Mouse (Mus musculus): Measurements from ENCODE around the gene Smarca2. TPM values are rescaled to one million over a fixed set of nuclear protein-coding genes. Genes with fewer than 3 reads are reported as not detected.

Smarca2 gene
- polyA plus RNA-seq, 1 experiment from 2014 or later, result 57.2 TPM

GRCm38 (mm10) chr19:26683731-26684130, 78.9 kb downstream of the Smarca2 start:
- Histone ChIP-seq H3K4me2 (ENCODE audit: low read length) (no peak overlapping the region), H3K36me3 (ENCODE audit: control insufficient read depth, insufficient read depth, low read length) (no peaks in the 10 kb centered on the region), H3K9ac (ENCODE audit: low read length) (no peak overlapping the region), H3K27ac (ENCODE audit: low read depth, low read length) (no peak overlapping the region), H3K4me3 (ENCODE audit: low read depth, low read length) (no peak overlapping the region), H3K9me3 (replicated peaks; ENCODE audit: control insufficient read depth, low read length) (no peaks in the 10 kb centered on the region), H3K4me1 (ENCODE audit: control insufficient read depth, insufficient read depth, low read length) (peaks cover 7% of the 10 kb centered on the region), H3K27me3 (replicated peaks; ENCODE audit: control insufficient read depth, insufficient read depth, low read length) (no peaks in the 10 kb centered on the region)
- ATAC-seq (no peak), DNase-seq (ENCODE audit: low spot score) (no peak)
- WGBS, result 94% methylated on average over 8 of the region's 8 CpGs

GRCm38 (mm10) chr19:26690516-26690915, 85.7 kb downstream of the Smarca2 start:
- DNase-seq (ENCODE audit: low spot score) (no peak), ATAC-seq (no peak)
- 22% methylated on average over 4 of the region's 4 CpGs for WGBS
- Histone ChIP-seq H3K9ac (ENCODE audit: low read length) (no peak overlapping the region), H3K27ac (ENCODE audit: low read depth, low read length) (no peak overlapping the region), H3K4me1 (ENCODE audit: control insufficient read depth, insufficient read depth, low read length) (no peaks in the 10 kb centered on the region), H3K9me3 (replicated peaks; ENCODE audit: control insufficient read depth, low read length) (no peaks in the 10 kb centered on the region), H3K4me2 (ENCODE audit: low read length) (no peak overlapping the region), H3K4me3 (ENCODE audit: low read depth, low read length) (no peak overlapping the region), H3K36me3 (ENCODE audit: control insufficient read depth, insufficient read depth, low read length) (0 out of 2 replicates have a peak, but pooled peaks cover 4% of the 10 kb centered on the region), H3K27me3 (replicated peaks; ENCODE audit: control insufficient read depth, insufficient read depth, low read length) (no peaks in the 10 kb centered on the region)

- H3K9ac ChIP-seq (ENCODE audit: low read length), result no peak overlapping the region
- no peak overlapping the region for H3K4me3 ChIP-seq (ENCODE audit: low read depth, low read length)
- DNase-seq (ENCODE audit: low spot score), result no peak
- peaks cover 15% of the 10 kb centered on the region; the same call in 1 of the 2 replicates for H3K36me3 ChIP-seq (ENCODE audit: control insufficient read depth, insufficient read depth, low read length)
- H3K4me2 ChIP-seq (ENCODE audit: low read length), result no peak overlapping the region
- H3K27me3 ChIP-seq (replicated peaks; ENCODE audit: control insufficient read depth, insufficient read depth, low read length), result no peaks in the 10 kb centered on the region
- no peak overlapping the region for H3K27ac ChIP-seq (ENCODE audit: low read depth, low read length)
- ATAC-seq, result no peak
- no peaks in the 10 kb centered on the region for H3K9me3 ChIP-seq (replicated peaks; ENCODE audit: control insufficient read depth, low read length)
- no peaks in the 10 kb centered on the region for H3K4me1 ChIP-seq (ENCODE audit: control insufficient read depth, insufficient read depth, low read length)
- 94% methylated on average over 4 of the region's 4 CpGs for WGBS
Measured at GRCm38 (mm10) chr19:26697107-26697506, 92.3 kb downstream of the Smarca2 start.

GRCm38 (mm10) chr19:26704545-26705209, 99.8 kb downstream of the Smarca2 start:
- no peak for DNase-seq (ENCODE audit: low spot score)
- H3K4me1 ChIP-seq (ENCODE audit: control insufficient read depth, insufficient read depth, low read length), result no peaks in the 10 kb centered on the region
- no peaks in the 10 kb centered on the region for H3K9me3 ChIP-seq (replicated peaks; ENCODE audit: control insufficient read depth, low read length)
- H3K4me3 ChIP-seq (ENCODE audit: low read depth, low read length), result no peak overlapping the region
- H3K27ac ChIP-seq (ENCODE audit: low read depth, low read length), result no peak overlapping the region
- no peak for ATAC-seq
- no peaks in the 10 kb centered on the region for H3K27me3 ChIP-seq (replicated peaks; ENCODE audit: control insufficient read depth, insufficient read depth, low read length)
- WGBS, result 90% methylated on average over 10 of the region's 10 CpGs
- no peak overlapping the region for H3K9ac ChIP-seq (ENCODE audit: low read length)
- H3K4me2 ChIP-seq (ENCODE audit: low read length), result no peak overlapping the region
- peaks cover 8% of the 10 kb centered on the region for H3K36me3 ChIP-seq (ENCODE audit: control insufficient read depth, insufficient read depth, low read length)

- no peaks in the 10 kb centered on the region for H3K9me3 ChIP-seq (replicated peaks; ENCODE audit: control insufficient read depth, low read length)
- DNase-seq (ENCODE audit: low spot score), result no peak
- no peak overlapping the region for H3K9ac ChIP-seq (ENCODE audit: low read length)
- WGBS, result 76% methylated on average over 5 of the region's 5 CpGs
- H3K36me3 ChIP-seq (ENCODE audit: control insufficient read depth, insufficient read depth, low read length), result peaks cover 4% of the 10 kb centered on the region; the same call in 1 of the 2 replicates
- H3K4me3 ChIP-seq (ENCODE audit: low read depth, low read length), result no peak overlapping the region
- no peak overlapping the region for H3K27ac ChIP-seq (ENCODE audit: low read depth, low read length)
- no peaks in the 10 kb centered on the region for H3K27me3 ChIP-seq (replicated peaks; ENCODE audit: control insufficient read depth, insufficient read depth, low read length)
- no peak for ATAC-seq
- no peaks in the 10 kb centered on the region for H3K4me1 ChIP-seq (ENCODE audit: control insufficient read depth, insufficient read depth, low read length)
- no peak overlapping the region for H3K4me2 ChIP-seq (ENCODE audit: low read length)
Measured at GRCm38 (mm10) chr19:26706910-26707309, 102.1 kb downstream of the Smarca2 start.

- Histone ChIP-seq H3K9ac (ENCODE audit: low read length) (no peak overlapping the region), H3K27ac (ENCODE audit: low read depth, low read length) (no peak overlapping the region), H3K4me2 (ENCODE audit: low read length) (no peak overlapping the region), H3K36me3 (ENCODE audit: control insufficient read depth, insufficient read depth, low read length) (peaks cover 4% of the 10 kb centered on the region; the same call in 1 of the 2 replicates), H3K4me3 (ENCODE audit: low read depth, low read length) (no peak overlapping the region), H3K4me1 (ENCODE audit: control insufficient read depth, insufficient read depth, low read length) (no peaks in the 10 kb centered on the region), H3K9me3 (replicated peaks; ENCODE audit: control insufficient read depth, low read length) (no peaks in the 10 kb centered on the region), H3K27me3 (replicated peaks; ENCODE audit: control insufficient read depth, insufficient read depth, low read length) (no peaks in the 10 kb centered on the region)
- WGBS, result 79% methylated on average over 12 of the region's 12 CpGs
- ATAC-seq, result no peak
- no peak for DNase-seq (ENCODE audit: low spot score)
Measured at GRCm38 (mm10) chr19:26709095-26709494, 104.2 kb downstream of the Smarca2 start.

GRCm38 (mm10) chr19:26711268-26711667, 106.4 kb downstream of the Smarca2 start:
- Histone ChIP-seq H3K9ac (ENCODE audit: low read length) (no peak overlapping the region), H3K27me3 (replicated peaks; ENCODE audit: control insufficient read depth, insufficient read depth, low read length) (no peaks in the 10 kb centered on the region), H3K27ac (ENCODE audit: low read depth, low read length) (no peak overlapping the region), H3K9me3 (replicated peaks; ENCODE audit: control insufficient read depth, low read length) (no peaks in the 10 kb centered on the region), H3K4me3 (ENCODE audit: low read depth, low read length) (no peak overlapping the region), H3K36me3 (ENCODE audit: control insufficient read depth, insufficient read depth, low read length) (peaks cover 4% of the 10 kb centered on the region; the same call in 1 of the 2 replicates), H3K4me2 (ENCODE audit: low read length) (no peak overlapping the region), H3K4me1 (ENCODE audit: control insufficient read depth, insufficient read depth, low read length) (no peaks in the 10 kb centered on the region)
- no peak for ATAC-seq
- WGBS, result 15% methylated on average over 2 of the region's 2 CpGs
- peak; percentile 49 for DNase-seq (ENCODE audit: low spot score)

GRCm38 (mm10) chr19:26716217-26716616, 111.4 kb downstream of the Smarca2 start:
- Histone ChIP-seq H3K27me3 (replicated peaks; ENCODE audit: control insufficient read depth, insufficient read depth, low read length) (no peaks in the 10 kb centered on the region), H3K4me2 (ENCODE audit: low read length) (no peak overlapping the region), H3K9me3 (replicated peaks; ENCODE audit: control insufficient read depth, low read length) (no peaks in the 10 kb centered on the region), H3K4me1 (ENCODE audit: control insufficient read depth, insufficient read depth, low read length) (peaks cover 3% of the 10 kb centered on the region; the same call in 1 of the 2 replicates), H3K4me3 (ENCODE audit: low read depth, low read length) (no peak overlapping the region), H3K9ac (ENCODE audit: low read length) (no peak overlapping the region), H3K36me3 (ENCODE audit: control insufficient read depth, insufficient read depth, low read length) (no peaks in the 10 kb centered on the region), H3K27ac (ENCODE audit: low read depth, low read length) (no peak overlapping the region)
- 79% methylated on average over 9 of the region's 9 CpGs for WGBS
- ATAC-seq, result no peak
- peak; percentile 27 for DNase-seq (ENCODE audit: low spot score)

- peak; percentile 65; the same call in 1 of the 2 replicates for ATAC-seq
- H3K4me2 ChIP-seq (ENCODE audit: low read length), result no peak overlapping the region
- H3K27me3 ChIP-seq (replicated peaks; ENCODE audit: control insufficient read depth, insufficient read depth, low read length), result no peaks in the 10 kb centered on the region
- H3K9me3 ChIP-seq (replicated peaks; ENCODE audit: control insufficient read depth, low read length), result no peaks in the 10 kb centered on the region
- H3K27ac ChIP-seq (ENCODE audit: low read depth, low read length), result no peak overlapping the region
- H3K36me3 ChIP-seq (ENCODE audit: control insufficient read depth, insufficient read depth, low read length), result no peaks in the 10 kb centered on the region
- no peak overlapping the region for H3K4me3 ChIP-seq (ENCODE audit: low read depth, low read length)
- peak; percentile 80 for DNase-seq (ENCODE audit: low spot score)
- no peak overlapping the region for H3K9ac ChIP-seq (ENCODE audit: low read length)
- WGBS, result 17% methylated on average over 6 of the region's 6 CpGs
- H3K4me1 ChIP-seq (ENCODE audit: control insufficient read depth, insufficient read depth, low read length), result peaks cover 3% of the 10 kb centered on the region; the same call in 1 of the 2 replicates
Measured at GRCm38 (mm10) chr19:26718221-26718620, 113.4 kb downstream of the Smarca2 start.
